Mouse (Mus musculus): ENCODE measurements around the gene Thumpd3. TPM values are rescaled to one million over a fixed set of nuclear protein-coding genes. Genes with fewer than 3 reads are reported as not detected.

Gene Thumpd3
- total and polyA plus RNA-seq, 3 experiments = 7.5 to 127 (median 95.1) TPM

- TF ChIP-seq TAL1 (conservative IDR thresholded peaks at IDR 0.05; ENCODE audit: low read depth, low read length) (no peak), CTCF (IDR thresholded peaks at IDR 0.05; ENCODE audit: low read depth, low read length) (no peak), POLR2AphosphoS5 (IDR thresholded peaks at IDR 0.05; ENCODE audit: insufficient replicate concordance, low read depth, low read length) (no peak), GATA2 (IDR thresholded peaks at IDR 0.05; ENCODE audit: borderline replicate concordance, low read depth, low read length) (no peak), GATA1 (IDR thresholded peaks at IDR 0.05; ENCODE audit: borderline replicate concordance, low read length) (no peak)
- DNase-seq (ENCODE audit: low spot score) (peak; percentile 9), ATAC-seq (ENCODE audit: extremely low read depth, insufficient number of reproducible peaks, low FRiP score, poor library complexity, severe bottlenecking) (no peak)
- Histone ChIP-seq H3K27me3 (ENCODE audit: insufficient read depth, low read length) (no peaks in the 10 kb centered on the region), H3K4me3 (ENCODE audit: low read depth, low read length) (peak overlapping the region; percentile 90), H3K4me1 (ENCODE audit: insufficient read depth, low read depth, low read length) (peaks cover 35% of the 10 kb centered on the region), H3K36me3 (replicated peaks) (peaks cover 20% of the 10 kb centered on the region), H3K9me3 (replicated peaks) (no peaks in the 10 kb centered on the region)
Measured at GRCm38 (mm10) chr6:113079492-113079891, 33.5 kb downstream of the Thumpd3 start.

GRCm38 (mm10) chr6:113082229-113082628 is 36.2 kb downstream of the Thumpd3 start:
- Histone ChIP-seq H3K36me3 (replicated peaks) (peaks cover 24% of the 10 kb centered on the region), H3K4me3 (ENCODE audit: low read depth, low read length) (no peak overlapping the region; the same call in 1 of the 2 replicates), H3K27me3 (ENCODE audit: insufficient read depth, low read length) (no peaks in the 10 kb centered on the region), H3K9me3 (replicated peaks) (no peaks in the 10 kb centered on the region), H3K4me1 (ENCODE audit: insufficient read depth, low read depth, low read length) (peaks cover 35% of the 10 kb centered on the region)
- DNase-seq (ENCODE audit: low spot score) (no peak), ATAC-seq (ENCODE audit: extremely low read depth, insufficient number of reproducible peaks, low FRiP score, poor library complexity, severe bottlenecking) (no peak)
- TF ChIP-seq CTCF (IDR thresholded peaks at IDR 0.05; ENCODE audit: low read depth, low read length) (no peak), TAL1 (conservative IDR thresholded peaks at IDR 0.05; ENCODE audit: low read depth, low read length) (no peak), GATA2 (IDR thresholded peaks at IDR 0.05; ENCODE audit: borderline replicate concordance, low read depth, low read length) (no peak), POLR2AphosphoS5 (IDR thresholded peaks at IDR 0.05; ENCODE audit: insufficient replicate concordance, low read depth, low read length) (no peak), GATA1 (IDR thresholded peaks at IDR 0.05; ENCODE audit: borderline replicate concordance, low read length) (no peak)

DNA sequence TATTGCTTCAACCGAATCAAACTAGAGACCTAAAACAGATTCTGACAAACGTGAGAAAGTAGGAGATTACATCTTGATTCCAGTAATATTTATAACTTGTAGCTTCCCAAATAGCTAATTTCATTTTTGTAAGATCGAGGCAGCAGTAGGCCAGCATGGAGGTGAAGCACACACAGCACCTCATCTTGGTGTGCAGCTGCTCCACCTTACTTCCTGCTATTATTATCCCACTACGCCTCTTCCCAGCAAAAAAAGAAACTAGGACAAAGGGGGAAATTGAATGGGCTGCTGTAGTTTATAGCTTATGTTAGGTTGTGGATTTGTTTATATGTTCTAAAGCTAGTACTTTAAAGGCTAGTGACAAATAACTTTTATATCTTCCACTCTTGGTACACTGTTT is 38.6 kb downstream of the Thumpd3 start:
- no peaks in the 10 kb centered on the region for H3K27me3 ChIP-seq (ENCODE audit: insufficient read depth, low read length)
- ATAC-seq (ENCODE audit: extremely low read depth, insufficient number of reproducible peaks, low FRiP score, poor library complexity, severe bottlenecking) (no peak), DNase-seq (ENCODE audit: low spot score) (no peak)
- peaks cover 30% of the 10 kb centered on the region for H3K36me3 ChIP-seq (replicated peaks)
- H3K9me3 ChIP-seq (replicated peaks) = no peaks in the 10 kb centered on the region
- H3K4me1 ChIP-seq (ENCODE audit: insufficient read depth, low read depth, low read length) = peaks cover 35% of the 10 kb centered on the region
- no peak for TF ChIP-seq CTCF (IDR thresholded peaks at IDR 0.05; ENCODE audit: low read depth, low read length)
- no peak for TF ChIP-seq GATA1 (IDR thresholded peaks at IDR 0.05; ENCODE audit: borderline replicate concordance, low read length)
- TF ChIP-seq POLR2AphosphoS5 (IDR thresholded peaks at IDR 0.05; ENCODE audit: insufficient replicate concordance, low read depth, low read length) = no peak
- no peak for TF ChIP-seq TAL1 (conservative IDR thresholded peaks at IDR 0.05; ENCODE audit: low read depth, low read length)
- no peak for TF ChIP-seq GATA2 (IDR thresholded peaks at IDR 0.05; ENCODE audit: borderline replicate concordance, low read depth, low read length)
- no peak overlapping the region; the same call in 1 of the 2 replicates for H3K4me3 ChIP-seq (ENCODE audit: low read depth, low read length)

DNA sequence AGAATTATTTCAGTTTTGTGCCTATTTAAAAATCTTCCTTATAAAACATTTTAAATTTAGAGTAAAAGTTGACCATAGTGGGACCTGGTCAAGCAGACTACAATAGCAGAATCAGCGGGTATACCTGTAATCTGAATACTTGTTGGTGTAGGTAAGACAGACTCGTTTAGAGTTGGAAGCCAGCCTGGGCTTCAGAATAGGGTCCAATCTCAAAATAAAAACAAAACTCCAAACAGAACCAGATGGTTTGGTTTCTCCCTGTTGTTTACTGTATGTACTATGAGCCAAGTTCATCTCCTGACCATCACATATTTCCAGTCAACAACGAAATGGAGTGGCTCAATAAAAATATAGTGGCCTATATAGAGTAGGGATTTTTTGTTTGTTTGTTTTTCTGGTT is 47.2 kb downstream of the Thumpd3 start:
- no peaks in the 10 kb centered on the region for H3K9me3 ChIP-seq (replicated peaks)
- ATAC-seq (ENCODE audit: extremely low read depth, insufficient number of reproducible peaks, low FRiP score, poor library complexity, severe bottlenecking) (no peak), DNase-seq (ENCODE audit: low spot score) (no peak)
- H3K4me3 ChIP-seq (ENCODE audit: low read depth, low read length) = no peak overlapping the region
- H3K4me1 ChIP-seq (ENCODE audit: insufficient read depth, low read depth, low read length) = peaks cover 22% of the 10 kb centered on the region
- no peak for TF ChIP-seq GATA2 (IDR thresholded peaks at IDR 0.05; ENCODE audit: borderline replicate concordance, low read depth, low read length)
- TF ChIP-seq TAL1 (conservative IDR thresholded peaks at IDR 0.05; ENCODE audit: low read depth, low read length) = no peak
- TF ChIP-seq GATA1 (IDR thresholded peaks at IDR 0.05; ENCODE audit: borderline replicate concordance, low read length) = no peak
- TF ChIP-seq POLR2AphosphoS5 (IDR thresholded peaks at IDR 0.05; ENCODE audit: insufficient replicate concordance, low read depth, low read length) = no peak
- no peak for TF ChIP-seq CTCF (IDR thresholded peaks at IDR 0.05; ENCODE audit: low read depth, low read length)
- H3K27me3 ChIP-seq (ENCODE audit: insufficient read depth, low read length) = no peaks in the 10 kb centered on the region
- peaks cover 27% of the 10 kb centered on the region for H3K36me3 ChIP-seq (replicated peaks)

GRCm38 (mm10) chr6:113095547-113095946 is 49.5 kb downstream of the Thumpd3 start:
- no peaks in the 10 kb centered on the region for H3K27me3 ChIP-seq (ENCODE audit: insufficient read depth, low read length)
- no peak overlapping the region for H3K4me3 ChIP-seq (ENCODE audit: low read depth, low read length)
- TF ChIP-seq POLR2AphosphoS5 (IDR thresholded peaks at IDR 0.05; ENCODE audit: insufficient replicate concordance, low read depth, low read length) = no peak
- no peak for TF ChIP-seq GATA1 (IDR thresholded peaks at IDR 0.05; ENCODE audit: borderline replicate concordance, low read length)
- TF ChIP-seq CTCF (IDR thresholded peaks at IDR 0.05; ENCODE audit: low read depth, low read length) = no peak
- no peak for TF ChIP-seq GATA2 (IDR thresholded peaks at IDR 0.05; ENCODE audit: borderline replicate concordance, low read depth, low read length)
- no peak for TF ChIP-seq TAL1 (conservative IDR thresholded peaks at IDR 0.05; ENCODE audit: low read depth, low read length)
- no peak for DNase-seq (ENCODE audit: low spot score)
- peaks cover 21% of the 10 kb centered on the region for H3K36me3 ChIP-seq (replicated peaks)
- peaks cover 29% of the 10 kb centered on the region for H3K4me1 ChIP-seq (ENCODE audit: insufficient read depth, low read depth, low read length)
- ATAC-seq (ENCODE audit: extremely low read depth, insufficient number of reproducible peaks, low FRiP score, poor library complexity, severe bottlenecking) = no peak
- H3K9me3 ChIP-seq (replicated peaks) = no peaks in the 10 kb centered on the region

GRCm38 (mm10) chr6:113097662-113098061 is 51.6 kb downstream of the Thumpd3 start:
- Histone ChIP-seq H3K36me3 (replicated peaks) (peaks cover 15% of the 10 kb centered on the region), H3K4me1 (ENCODE audit: insufficient read depth, low read depth, low read length) (peaks cover 37% of the 10 kb centered on the region), H3K27me3 (ENCODE audit: insufficient read depth, low read length) (no peaks in the 10 kb centered on the region), H3K9me3 (replicated peaks) (no peaks in the 10 kb centered on the region), H3K4me3 (ENCODE audit: low read depth, low read length) (no peak overlapping the region)
- TF ChIP-seq GATA2 (IDR thresholded peaks at IDR 0.05; ENCODE audit: borderline replicate concordance, low read depth, low read length) = no peak
- TF ChIP-seq POLR2AphosphoS5 (IDR thresholded peaks at IDR 0.05; ENCODE audit: insufficient replicate concordance, low read depth, low read length) = no peak
- no peak for TF ChIP-seq TAL1 (conservative IDR thresholded peaks at IDR 0.05; ENCODE audit: low read depth, low read length)
- no peak for TF ChIP-seq CTCF (IDR thresholded peaks at IDR 0.05; ENCODE audit: low read depth, low read length)
- no peak for TF ChIP-seq GATA1 (IDR thresholded peaks at IDR 0.05; ENCODE audit: borderline replicate concordance, low read length)
- DNase-seq (ENCODE audit: low spot score) (no peak), ATAC-seq (ENCODE audit: extremely low read depth, insufficient number of reproducible peaks, low FRiP score, poor library complexity, severe bottlenecking) (no peak)
